Mouse (Mus musculus) embryonic facial prominence, embryonic 15.5 days (tissue): ENCODE results near the gene Ydjc. TPM values are rescaled to one million over a fixed set of nuclear protein-coding genes. Genes with fewer than 3 reads are reported as not detected.
A peak's percentile ranks its signal among the peaks of the same experiment; 100 is the strongest.
"Not testable (repeated sequence)": the region's sequence is repeated elsewhere in the genome, so short reads cannot be mapped to it uniquely, and the experiment has no call there.

Experiments used
- ATAC-seq: fragments of 200-750 bp; cut with Nextera tagmentation; 2 replicates; pipeline ENCODE4 v1.8.0; 2017; ENCODE audit warnings: low read depth, moderate TSS enrichment; ENCODE audit not compliant: insufficient number of reproducible peaks, low FRiP score, low TSS enrichment
- H3K27ac ChIP-seq: fragments of 300-500 bp; sonication (generic); replicated peaks from 2 replicates; pipeline ENCODE4 v1.5.1; 2015; ENCODE audit warnings: mild to moderate bottlenecking, inconsistent platforms
- H3K27me3 ChIP-seq: fragments of 300-500 bp; sonication (generic); 2 replicates; pipeline ENCODE4 v1.6.1; 2015; ENCODE audit warnings: inconsistent platforms
- H3K36me3 ChIP-seq: fragments of 300-500 bp; sonication (generic); 2 replicates; pipeline ENCODE4 v1.6.1; 2015; ENCODE audit warnings: mild to moderate bottlenecking, inconsistent platforms
- H3K4me1 ChIP-seq: fragments of 300-500 bp; sonication (generic); 2 replicates; pipeline ENCODE4 v1.6.1; 2015; ENCODE audit warnings: inconsistent platforms
- H3K4me2 ChIP-seq: fragments of 300-500 bp; sonication (generic); replicated peaks from 2 replicates; pipeline ENCODE4 v1.6.1; 2015; ENCODE audit warnings: mild to moderate bottlenecking, inconsistent platforms
- H3K4me3 ChIP-seq: fragments of 300-500 bp; sonication (generic); replicated peaks from 2 replicates; pipeline ENCODE4 v1.5.1; 2015; ENCODE audit warnings: mild to moderate bottlenecking, inconsistent platforms
- H3K9ac ChIP-seq: fragments of 300-500 bp; sonication (generic); 2 replicates; pipeline ENCODE4 v1.6.1; 2015; ENCODE audit warnings: inconsistent platforms
- H3K9me3 ChIP-seq: fragments of 300-500 bp; sonication (generic); replicated peaks from 2 replicates; pipeline ENCODE4 v1.6.1; 2016; ENCODE audit warnings: inconsistent platforms
- WGBS: fragments of 180-500 bp; shearing (Covaris S2); methylation state at CpG from one replicate; pipeline ENCODE4 v1.1.7; 2015; 5-methylcytosine and 5-hydroxymethylcytosine counted together
- polyA plus RNA-seq: library from polyadenylated mRNA; unstranded; fragments of >200 nt; fragmentation: Nextera tagmentation; extraction: Ambion mirVana; gene quantifications from 2 replicates; pipeline ENCODE4 v1.2.1, GENCODE M21; 2015

Ydjc gene
- polyA plus RNA-seq, 1 experiment from 2014 or later, result 15.3 TPM

GRCm38 (mm10) chr16:17165478-17165877 is 21.1 kb downstream of the Ydjc start:
- not testable (repeated sequence) for H3K9me3 ChIP-seq, H3K9ac ChIP-seq, H3K4me1 ChIP-seq, H3K4me3 ChIP-seq, H3K27ac ChIP-seq, ATAC-seq, H3K4me2 ChIP-seq, H3K27me3 ChIP-seq
- H3K36me3 ChIP-seq, result peaks cover 24% of the 10 kb centered on the region
- 89% methylated on average over 1 of the region's 1 CpGs for WGBS

DNA sequence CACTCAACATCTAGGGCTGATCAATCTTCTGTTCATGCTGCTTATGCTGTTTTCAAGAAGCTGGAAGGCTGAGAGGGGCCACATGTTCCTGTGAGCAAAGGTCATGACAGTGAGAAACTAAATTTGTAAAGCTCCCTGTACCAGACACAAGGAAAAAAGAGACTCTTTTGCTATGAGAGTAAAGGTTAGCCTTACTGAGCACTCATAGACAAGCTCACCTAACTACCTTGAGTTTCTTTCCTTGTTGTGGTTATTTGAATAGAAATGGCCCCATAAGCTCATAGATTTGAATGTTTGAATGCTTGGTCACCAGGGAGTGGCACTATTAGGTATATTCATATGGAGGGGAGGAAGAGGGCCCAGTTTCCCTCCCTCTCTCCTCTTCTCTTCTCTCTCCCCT is 22.8 kb downstream of the Ydjc start:
- H3K27me3 ChIP-seq, result no peaks in the 10 kb centered on the region
- H3K9ac ChIP-seq, result no peak overlapping the region
- H3K4me3 ChIP-seq, result no peak overlapping the region
- H3K9me3 ChIP-seq, result no peaks in the 10 kb centered on the region
- no peaks in the 10 kb centered on the region for H3K4me1 ChIP-seq
- no peak overlapping the region for H3K4me2 ChIP-seq
- no peak overlapping the region for H3K27ac ChIP-seq
- H3K36me3 ChIP-seq, result peaks cover 36% of the 10 kb centered on the region
- ATAC-seq, result no peak

DNA sequence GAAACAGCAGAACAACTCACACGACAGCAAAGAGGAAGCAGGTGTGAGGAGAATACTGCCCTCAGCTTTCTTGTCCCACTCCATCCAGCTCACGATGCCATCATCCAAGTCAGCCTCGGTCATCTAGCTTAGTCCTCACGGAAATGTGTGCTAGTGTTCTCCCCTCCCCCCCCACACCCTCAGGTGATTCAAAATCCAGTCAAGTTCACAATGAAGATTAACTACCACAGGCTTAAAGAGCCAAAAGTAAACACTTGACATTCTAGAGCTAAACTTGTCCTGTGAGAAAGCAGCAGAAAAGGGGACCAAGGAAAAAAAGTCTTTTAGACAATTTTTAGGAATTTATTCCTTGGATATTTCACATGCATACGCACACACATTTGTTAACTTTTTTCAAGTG is 23.6 kb downstream of the Ydjc start:
- 78% methylated on average over 5 of the region's 5 CpGs for WGBS

DNA sequence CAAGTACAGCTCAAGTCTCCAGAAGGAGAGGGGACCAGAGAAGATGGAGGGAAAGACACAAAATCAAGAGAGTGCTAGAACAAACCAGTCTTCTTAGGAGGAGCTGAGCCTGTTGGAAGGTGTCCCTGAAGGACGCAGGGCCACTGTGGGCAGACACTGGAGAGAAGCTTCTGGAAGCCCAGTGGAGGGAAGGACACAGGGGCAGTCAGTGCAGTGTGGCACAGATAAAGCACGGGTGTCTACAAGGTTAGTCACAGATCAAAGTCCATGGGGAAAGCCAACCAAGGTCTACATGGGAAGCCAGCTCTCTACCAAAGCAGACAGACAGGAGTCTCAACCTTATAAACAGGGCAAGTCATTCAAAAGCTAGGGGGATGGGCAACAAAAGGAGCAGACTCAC is 31.3 kb downstream of the Ydjc start:
- Histone ChIP-seq H3K4me3 (no peak overlapping the region), H3K36me3 (peaks cover 57% of the 10 kb centered on the region), H3K9me3 (no peaks in the 10 kb centered on the region), H3K4me1 (no peaks in the 10 kb centered on the region), H3K4me2 (no peak overlapping the region), H3K27me3 (no peaks in the 10 kb centered on the region), H3K9ac (no peak overlapping the region), H3K27ac (no peak overlapping the region)
- no peak for ATAC-seq
- 85% methylated on average over 2 of the region's 2 CpGs for WGBS

More for the DNA sequence above, 23.6 kb downstream of the Ydjc start:
- no peak overlapping the region for H3K9ac ChIP-seq
- H3K36me3 ChIP-seq, result peaks cover 43% of the 10 kb centered on the region
- H3K4me3 ChIP-seq, result no peak overlapping the region
- ATAC-seq, result no peak
- no peaks in the 10 kb centered on the region for H3K27me3 ChIP-seq
- no peaks in the 10 kb centered on the region for H3K9me3 ChIP-seq
- H3K4me1 ChIP-seq, result no peaks in the 10 kb centered on the region
- no peak overlapping the region for H3K27ac ChIP-seq
- H3K4me2 ChIP-seq, result no peak overlapping the region

DNA sequence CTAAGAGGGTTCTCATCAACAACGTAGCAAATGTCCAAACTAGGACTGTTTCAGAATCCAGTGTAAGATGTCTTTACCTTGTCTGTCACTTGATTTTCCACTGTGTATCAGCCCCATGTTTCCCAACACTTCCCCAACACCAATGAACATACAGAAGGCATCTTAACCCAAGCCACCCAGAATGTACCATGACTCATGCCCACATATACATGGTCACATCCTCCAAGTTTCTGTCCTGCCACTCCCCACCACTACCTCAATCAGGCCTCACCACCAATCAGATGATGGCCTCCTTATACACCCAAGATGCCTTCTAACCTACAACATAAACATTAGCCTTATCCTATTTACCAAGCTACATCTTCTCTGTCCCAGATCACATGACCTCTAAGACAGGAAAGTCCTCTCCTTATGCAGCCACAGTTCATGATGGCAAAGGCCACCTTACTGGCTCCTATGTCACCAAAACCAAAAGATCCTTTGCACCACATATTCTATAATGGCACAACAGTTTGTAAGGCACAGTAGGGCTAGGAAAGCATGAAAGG is 33.3 kb downstream of the Ydjc start:
- peaks cover 40% of the 10 kb centered on the region for H3K36me3 ChIP-seq

GRCm38 (mm10) chr16:17179706-17180105 is 35.3 kb downstream of the Ydjc start:
- Histone ChIP-seq H3K36me3 (peaks cover 23% of the 10 kb centered on the region), H3K9me3 (no peaks in the 10 kb centered on the region), H3K27me3 (no peaks in the 10 kb centered on the region), H3K4me3 (no peak overlapping the region), H3K4me1 (no peaks in the 10 kb centered on the region), H3K4me2 (no peak overlapping the region), H3K27ac (no peak overlapping the region), H3K9ac (no peak overlapping the region)
- no peak for ATAC-seq
- WGBS, result 92% methylated on average over 3 of the region's 3 CpGs

More for the DNA sequence above, 33.3 kb downstream of the Ydjc start:
- Histone ChIP-seq H3K4me2 (no peak overlapping the region), H3K9ac (no peak overlapping the region), H3K27me3 (no peaks in the 10 kb centered on the region), H3K9me3 (no peaks in the 10 kb centered on the region), H3K4me1 (no peaks in the 10 kb centered on the region), H3K4me3 (no peak overlapping the region), H3K27ac (no peak overlapping the region)
- 94% methylated on average over 1 of the region's 1 CpGs for WGBS
- ATAC-seq, result no peak

- Histone ChIP-seq H3K36me3 (peaks cover 20% of the 10 kb centered on the region; the same call in 1 of the 2 replicates), H3K4me1 (no peaks in the 10 kb centered on the region), H3K27ac (no peak overlapping the region), H3K4me2 (no peak overlapping the region), H3K27me3 (no peaks in the 10 kb centered on the region), H3K4me3 (no peak overlapping the region), H3K9me3 (no peaks in the 10 kb centered on the region), H3K9ac (no peak overlapping the region)
- ATAC-seq, result no peak
- 81% methylated on average over 4 of the region's 4 CpGs for WGBS
Observed at GRCm38 (mm10) chr16:17181382-17181781, 37.0 kb downstream of the Ydjc start.

DNA sequence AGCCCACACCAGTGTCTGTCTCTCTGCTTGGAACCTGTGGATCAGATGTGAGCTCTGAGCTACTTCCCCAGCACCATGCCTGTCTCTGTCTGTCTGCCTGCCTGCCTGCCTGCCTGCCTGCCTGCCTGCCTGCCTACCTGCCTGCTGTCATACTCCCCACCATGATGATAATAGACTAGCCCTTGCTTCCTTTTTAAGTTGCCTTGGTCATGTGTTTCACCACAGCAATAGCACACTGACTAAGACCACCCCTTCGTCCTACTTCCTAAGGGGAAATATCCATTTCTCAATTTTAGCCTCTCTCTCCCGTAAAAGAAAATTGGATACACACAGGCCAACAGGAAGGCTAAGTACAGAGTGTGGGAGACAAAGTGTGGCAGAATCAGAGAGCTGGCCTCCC is 37.7 kb downstream of the Ydjc start:
- WGBS, result 74% methylated on average over 2 of the region's 2 CpGs
- Histone ChIP-seq H3K27me3 (no peaks in the 10 kb centered on the region), H3K9ac (no peak overlapping the region), H3K9me3 (no peaks in the 10 kb centered on the region), H3K4me1 (no peaks in the 10 kb centered on the region), H3K27ac (no peak overlapping the region), H3K4me2 (no peak overlapping the region), H3K4me3 (no peak overlapping the region), H3K36me3 (peaks cover 24% of the 10 kb centered on the region)
- ATAC-seq, result no peak

DNA sequence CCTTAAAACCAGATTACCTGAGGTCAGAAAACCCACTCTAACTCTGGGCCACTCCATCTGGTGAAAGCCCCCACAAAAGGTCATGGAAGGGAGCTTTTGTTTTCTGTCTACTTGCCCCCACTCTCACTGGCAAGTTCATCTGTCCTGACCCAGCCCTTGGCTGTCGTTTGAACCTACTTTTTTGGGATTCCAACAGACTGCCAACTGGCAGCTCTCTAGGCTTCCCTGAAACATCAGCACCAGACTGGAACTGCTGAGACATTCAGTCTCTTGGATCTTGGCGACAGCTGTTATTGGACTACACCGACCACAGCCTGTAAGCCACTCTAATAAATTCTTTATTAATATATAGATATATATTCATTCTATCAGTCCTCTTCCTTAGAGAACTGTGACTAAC is 38.6 kb downstream of the Ydjc start:
- H3K4me1 ChIP-seq, result no peaks in the 10 kb centered on the region
- no peaks in the 10 kb centered on the region for H3K9me3 ChIP-seq
- WGBS, result 77% methylated on average over 3 of the region's 3 CpGs
- peaks cover 19% of the 10 kb centered on the region for H3K36me3 ChIP-seq
- no peak overlapping the region for H3K27ac ChIP-seq
- no peak overlapping the region for H3K4me3 ChIP-seq
- no peaks in the 10 kb centered on the region for H3K27me3 ChIP-seq
- ATAC-seq, result no peak
- no peak overlapping the region for H3K9ac ChIP-seq
- no peak overlapping the region for H3K4me2 ChIP-seq

DNA sequence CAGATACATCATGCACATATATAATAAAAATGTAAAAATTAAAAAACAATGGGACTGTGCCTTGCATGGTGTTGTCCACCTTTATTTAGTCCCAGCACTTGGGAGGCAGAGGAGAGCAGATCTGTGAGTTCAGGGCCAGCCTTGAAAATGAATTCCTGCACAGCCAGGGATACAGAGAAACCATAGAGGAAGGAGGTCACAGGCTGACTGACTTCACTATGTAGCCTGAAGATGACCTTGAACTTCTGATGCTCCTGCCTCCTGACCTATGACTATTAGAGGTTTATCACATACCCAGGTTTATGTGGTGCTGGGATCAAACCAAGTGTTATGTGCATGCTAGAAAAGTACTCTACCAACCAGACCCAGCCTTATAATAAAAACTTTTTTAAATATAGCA is 41.1 kb downstream of the Ydjc start:
- H3K36me3 ChIP-seq, result peaks cover 13% of the 10 kb centered on the region
- ATAC-seq, result no peak
- no peak overlapping the region for H3K4me2 ChIP-seq
- no peak overlapping the region for H3K4me3 ChIP-seq
- no peak overlapping the region for H3K27ac ChIP-seq
- H3K27me3 ChIP-seq, result no peaks in the 10 kb centered on the region
- H3K9ac ChIP-seq, result no peak overlapping the region
- no peaks in the 10 kb centered on the region for H3K4me1 ChIP-seq
- no peaks in the 10 kb centered on the region for H3K9me3 ChIP-seq

GRCm38 (mm10) chr16:17193823-17194222 is 49.4 kb downstream of the Ydjc start:
- 85% methylated on average over 4 of the region's 4 CpGs for WGBS
- no peak overlapping the region for H3K27ac ChIP-seq
- no peaks in the 10 kb centered on the region for H3K9me3 ChIP-seq
- H3K9ac ChIP-seq, result no peak overlapping the region
- peaks cover 13% of the 10 kb centered on the region; the same call in 1 of the 2 replicates for H3K36me3 ChIP-seq
- H3K27me3 ChIP-seq, result no peaks in the 10 kb centered on the region
- no peak for ATAC-seq
- H3K4me3 ChIP-seq, result no peak overlapping the region
- H3K4me2 ChIP-seq, result no peak overlapping the region
- no peaks in the 10 kb centered on the region for H3K4me1 ChIP-seq

DNA sequence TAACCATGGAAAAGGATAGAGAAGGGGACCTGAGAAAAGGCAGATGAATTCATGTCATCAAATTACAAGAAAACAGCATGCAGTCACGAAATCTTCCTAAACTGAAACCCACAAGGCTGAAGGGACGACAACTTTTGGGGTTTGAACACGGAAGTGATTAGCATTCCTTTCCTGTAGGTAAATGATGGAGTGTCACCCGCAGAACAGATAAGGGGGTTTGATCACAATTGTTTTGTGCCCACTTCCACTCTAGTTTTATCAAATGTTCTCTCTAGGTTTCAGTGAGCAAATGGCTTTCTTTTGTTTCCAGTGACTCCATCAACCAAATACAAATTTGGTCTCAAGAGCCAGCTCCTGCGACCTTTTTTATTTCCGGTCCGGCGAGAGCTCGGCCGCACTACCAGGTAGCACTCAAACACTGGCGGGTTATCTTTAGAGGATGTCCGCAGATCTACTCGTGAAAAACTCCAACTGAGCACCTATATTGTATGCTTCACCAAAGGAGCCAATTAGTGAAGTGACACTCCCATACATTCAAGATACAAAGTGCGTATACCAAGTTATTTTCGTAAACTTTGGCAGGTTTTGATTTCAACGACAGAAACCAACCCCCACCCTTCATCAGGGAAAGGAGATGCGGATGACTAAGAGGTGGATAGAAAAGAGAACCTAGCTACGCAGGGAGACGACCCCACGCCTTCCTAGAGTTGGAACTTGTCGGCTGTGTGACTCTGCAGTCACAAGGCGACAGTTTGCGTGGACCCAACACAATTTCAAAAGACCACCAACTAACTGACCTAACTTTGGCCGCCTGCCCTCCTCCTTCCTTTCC is 55.9 kb downstream of the Ydjc start:
- peaks cover 10% of the 10 kb centered on the region for H3K4me1 ChIP-seq
- no peaks in the 10 kb centered on the region for H3K27me3 ChIP-seq
- no peak for ATAC-seq
- H3K36me3 ChIP-seq, result no peaks in the 10 kb centered on the region
- H3K9ac ChIP-seq, result peak overlapping the region; percentile 99
- peak overlapping the region; percentile 72 for H3K4me2 ChIP-seq
- no peaks in the 10 kb centered on the region for H3K9me3 ChIP-seq
- 4% methylated on average over 24 of the region's 24 CpGs for WGBS
- peak overlapping the region; percentile 63 for H3K27ac ChIP-seq
- peak overlapping the region; percentile 97 for H3K4me3 ChIP-seq
